Mouse (Mus musculus) ES-E14 (cell line): ENCODE data around the gene Nhs.

Experiments
- HCFC1 ChIP-seq: IDR thresholded peaks from 2 replicates; pipeline ENCODE4 v1.6.1; 2012; ENCODE audit warnings: low read length, inconsistent platforms, borderline replicate concordance; ENCODE audit not compliant: insufficient read depth
- ZC3H11A ChIP-seq: IDR thresholded peaks from 2 replicates; pipeline ENCODE4 v1.6.1; 2012; ENCODE audit warnings: low read depth, mild to moderate bottlenecking, inconsistent platforms, low read length, borderline replicate concordance

GRCm38 (mm10) chrX:161971961-161972502, 187.5 kb downstream of the Nhs start:
- TF ChIP-seq HCFC1 (no peak), ZC3H11A (no peak)
